Mouse (Mus musculus): ENCODE measurements around the gene Fam178b. TPM values are rescaled to one million over a fixed set of nuclear protein-coding genes. Genes with fewer than 3 reads are reported as not detected.

Fam178b gene
- polyA plus RNA-seq, 1 experiment from 2014 or later, result not detected

DNA sequence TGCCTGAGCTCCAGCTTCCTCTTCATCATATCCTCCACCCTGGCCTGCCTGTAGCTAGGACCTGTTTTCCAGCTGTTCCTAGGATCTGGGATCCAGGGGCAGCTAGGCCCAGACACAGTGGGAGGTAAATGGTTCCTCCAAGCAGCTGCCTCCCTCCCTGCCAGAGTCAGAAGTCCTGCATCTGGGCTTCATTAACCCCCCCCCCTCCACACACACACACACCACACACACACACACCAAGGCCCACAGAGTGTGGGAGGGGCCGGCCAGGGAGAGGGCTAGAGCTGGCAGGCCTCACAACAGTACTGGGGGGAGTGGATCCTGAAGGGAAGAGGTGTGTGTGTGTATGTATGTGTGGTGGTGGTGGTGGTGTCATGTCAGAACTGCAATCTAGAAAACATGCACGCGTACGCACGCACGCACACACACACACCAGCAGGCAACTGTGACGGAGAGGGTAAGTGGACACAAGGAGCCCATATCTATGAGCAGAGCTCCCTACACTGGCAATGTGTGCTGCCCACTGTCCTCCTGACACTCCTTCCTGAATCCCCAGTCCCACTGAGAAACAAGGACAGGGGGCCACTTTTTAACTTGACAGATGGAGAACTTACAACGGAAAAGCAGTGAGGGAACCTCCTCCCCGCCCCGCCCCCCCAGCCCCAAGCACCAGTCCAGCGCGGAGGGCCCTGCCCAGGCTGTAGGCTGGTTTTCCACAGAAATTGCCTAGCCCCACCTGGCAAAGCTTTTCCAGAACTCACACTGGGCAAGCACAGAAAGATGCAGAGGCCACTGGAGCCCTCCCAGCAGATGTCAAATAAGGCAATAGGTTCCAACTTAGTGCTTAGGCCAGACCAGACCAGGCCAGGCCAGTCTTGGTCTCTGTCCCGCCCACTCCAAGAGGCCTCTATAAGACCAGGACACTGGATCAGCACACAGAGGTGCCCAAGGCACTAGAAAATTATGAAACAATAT, 94.2 kb downstream of the Fam178b start:
- H3K27me3 ChIP-seq (ENCODE audit: control insufficient read depth, insufficient read depth, low read length), result no peaks in the 10 kb centered on the region
- peak; percentile 84 for ATAC-seq (replicated peaks; ENCODE audit: insufficient number of reproducible peaks, low FRiP score, low TSS enrichment, low read depth)
- DNase-seq (ENCODE audit: low spot score), result peak; percentile 83
- no peak overlapping the region for H3K4me3 ChIP-seq (ENCODE audit: low read depth, low read length)
- peak overlapping the region; percentile 34 for H3K9ac ChIP-seq (replicated peaks; ENCODE audit: low read length)
- H3K9me3 ChIP-seq (replicated peaks; ENCODE audit: control insufficient read depth, low read length), result no peaks in the 10 kb centered on the region
- WGBS, result 44% methylated on average over 13 of the region's 13 CpGs
- H3K36me3 ChIP-seq (replicated peaks; ENCODE audit: control insufficient read depth, insufficient read depth, low read depth, low read length), result no peaks in the 10 kb centered on the region
- H3K4me1 ChIP-seq (ENCODE audit: control insufficient read depth, insufficient read depth, low read length), result peaks cover 5% of the 10 kb centered on the region; the same call in 1 of the 2 replicates
- peak overlapping the region; percentile 30 for H3K27ac ChIP-seq (replicated peaks; ENCODE audit: low read depth, low read length)
- no peak overlapping the region for H3K4me2 ChIP-seq (ENCODE audit: low read depth, low read length)

DNA sequence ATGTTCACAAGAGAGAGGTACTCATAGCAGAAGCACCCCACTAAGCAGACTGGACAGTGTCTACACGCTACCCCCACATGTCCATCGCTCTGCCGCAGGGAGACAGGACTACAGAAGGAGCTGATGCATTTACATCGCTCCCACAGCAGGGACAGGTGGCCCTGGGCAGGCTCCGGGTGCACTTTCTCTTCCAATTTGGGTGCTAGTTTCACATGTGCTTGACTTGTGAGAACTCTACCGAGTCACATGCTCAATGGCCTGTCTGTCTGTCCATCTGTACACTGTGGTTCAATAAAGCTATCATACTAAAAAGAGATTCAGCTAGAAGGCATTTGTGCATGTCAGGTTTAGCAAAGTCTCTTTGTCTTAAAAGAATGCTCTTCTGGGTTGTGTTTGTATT, 95.1 kb downstream of the Fam178b start:
- no peak for DNase-seq (ENCODE audit: low spot score)
- peak overlapping the region; percentile 30; the same call in 1 of the 2 replicates for H3K27ac ChIP-seq (replicated peaks; ENCODE audit: low read depth, low read length)
- H3K4me1 ChIP-seq (ENCODE audit: control insufficient read depth, insufficient read depth, low read length), result peaks cover 5% of the 10 kb centered on the region; the same call in 1 of the 2 replicates
- no peak for ATAC-seq (replicated peaks; ENCODE audit: insufficient number of reproducible peaks, low FRiP score, low TSS enrichment, low read depth)
- no peaks in the 10 kb centered on the region for H3K9me3 ChIP-seq (replicated peaks; ENCODE audit: control insufficient read depth, low read length)
- no peak overlapping the region for H3K4me2 ChIP-seq (ENCODE audit: low read depth, low read length)
- no peak overlapping the region for H3K4me3 ChIP-seq (ENCODE audit: low read depth, low read length)
- no peak overlapping the region for H3K9ac ChIP-seq (replicated peaks; ENCODE audit: low read length)
- WGBS, result 90% methylated on average over 6 of the region's 6 CpGs
- no peaks in the 10 kb centered on the region for H3K36me3 ChIP-seq (replicated peaks; ENCODE audit: control insufficient read depth, insufficient read depth, low read depth, low read length)
- H3K27me3 ChIP-seq (ENCODE audit: control insufficient read depth, insufficient read depth, low read length), result no peaks in the 10 kb centered on the region

DNA sequence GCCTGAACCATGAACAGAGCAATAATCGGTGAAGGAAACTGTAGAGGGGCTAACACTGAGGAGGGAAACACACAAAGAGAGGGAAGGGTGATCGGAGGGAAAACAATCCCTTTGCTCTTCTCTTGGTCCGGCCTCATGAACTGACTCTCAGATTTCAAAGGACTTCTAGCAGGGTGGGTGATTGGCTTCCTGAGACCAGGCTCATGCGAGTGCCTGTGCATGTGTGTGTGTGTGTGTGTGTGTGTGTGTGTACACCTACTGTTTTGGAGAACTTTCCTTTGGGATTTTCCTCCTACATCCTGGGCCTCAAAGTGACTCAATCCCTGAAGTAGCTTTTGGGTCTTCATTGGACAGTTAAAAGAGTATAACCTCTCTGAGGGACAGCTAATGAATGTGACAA, 96.7 kb downstream of the Fam178b start:
- no peak for ATAC-seq (replicated peaks; ENCODE audit: insufficient number of reproducible peaks, low FRiP score, low TSS enrichment, low read depth)
- 21% methylated on average over 4 of the region's 4 CpGs for WGBS

DNA sequence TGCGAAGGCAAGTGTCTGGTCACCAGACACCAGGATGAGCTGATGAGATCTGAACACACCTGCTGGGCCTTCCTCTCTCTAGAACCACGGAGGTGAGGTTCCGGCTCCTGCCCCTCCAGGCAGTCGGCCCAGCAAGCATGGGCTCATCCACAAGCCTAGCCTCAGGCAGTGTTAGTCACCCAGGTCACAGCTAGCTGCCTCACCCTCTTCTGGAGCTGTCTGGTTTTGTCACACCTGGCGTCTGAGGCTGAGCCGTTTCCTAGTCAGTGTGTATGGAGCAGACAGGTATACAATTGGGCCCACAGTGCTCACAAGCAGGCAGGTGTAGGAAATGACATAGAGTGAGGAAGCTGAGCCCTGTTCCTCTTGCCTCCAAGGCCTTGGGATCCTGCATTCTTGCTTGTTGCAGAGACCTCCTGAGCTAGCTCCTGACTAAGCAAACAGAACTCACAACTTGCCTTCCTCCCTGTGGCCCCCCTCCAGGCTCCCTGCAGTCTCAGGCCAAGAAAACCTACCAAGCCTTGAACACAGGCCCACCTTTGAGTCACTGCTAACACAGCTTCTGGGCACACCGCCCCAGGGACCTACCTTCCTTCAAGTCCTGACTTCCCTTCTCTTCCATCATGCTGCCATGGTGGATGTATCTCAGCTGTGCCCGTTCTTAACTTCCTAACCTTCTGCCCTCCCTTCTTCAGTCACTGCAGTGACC, 99.4 kb downstream of the Fam178b start:
- H3K4me2 ChIP-seq (ENCODE audit: low read depth, low read length), result no peak overlapping the region
- no peak for ATAC-seq (replicated peaks; ENCODE audit: insufficient number of reproducible peaks, low FRiP score, low TSS enrichment, low read depth)
- no peak for DNase-seq (ENCODE audit: low spot score)
- no peak overlapping the region for H3K27ac ChIP-seq (replicated peaks; ENCODE audit: low read depth, low read length)
- no peaks in the 10 kb centered on the region for H3K36me3 ChIP-seq (replicated peaks; ENCODE audit: control insufficient read depth, insufficient read depth, low read depth, low read length)
- H3K9ac ChIP-seq (replicated peaks; ENCODE audit: low read length), result no peak overlapping the region
- no peak overlapping the region for H3K4me3 ChIP-seq (ENCODE audit: low read depth, low read length)
- no peaks in the 10 kb centered on the region for H3K27me3 ChIP-seq (ENCODE audit: control insufficient read depth, insufficient read depth, low read length)
- H3K4me1 ChIP-seq (ENCODE audit: control insufficient read depth, insufficient read depth, low read length), result peaks cover 14% of the 10 kb centered on the region
- WGBS, result 68% methylated on average over 8 of the region's 8 CpGs
- H3K9me3 ChIP-seq (replicated peaks; ENCODE audit: control insufficient read depth, low read length), result no peaks in the 10 kb centered on the region

More for the DNA sequence above, 96.7 kb downstream of the Fam178b start:
- H3K27ac ChIP-seq (replicated peaks; ENCODE audit: low read depth, low read length), result no peak overlapping the region
- peak; percentile 52 for DNase-seq (ENCODE audit: low spot score)
- H3K4me1 ChIP-seq (ENCODE audit: control insufficient read depth, insufficient read depth, low read length), result peaks cover 6% of the 10 kb centered on the region
- H3K4me3 ChIP-seq (ENCODE audit: low read depth, low read length), result no peak overlapping the region
- no peaks in the 10 kb centered on the region for H3K9me3 ChIP-seq (replicated peaks; ENCODE audit: control insufficient read depth, low read length)
- no peak overlapping the region for H3K4me2 ChIP-seq (ENCODE audit: low read depth, low read length)
- no peaks in the 10 kb centered on the region for H3K36me3 ChIP-seq (replicated peaks; ENCODE audit: control insufficient read depth, insufficient read depth, low read depth, low read length)
- H3K27me3 ChIP-seq (ENCODE audit: control insufficient read depth, insufficient read depth, low read length), result no peaks in the 10 kb centered on the region
- no peak overlapping the region for H3K9ac ChIP-seq (replicated peaks; ENCODE audit: low read length)

DNA sequence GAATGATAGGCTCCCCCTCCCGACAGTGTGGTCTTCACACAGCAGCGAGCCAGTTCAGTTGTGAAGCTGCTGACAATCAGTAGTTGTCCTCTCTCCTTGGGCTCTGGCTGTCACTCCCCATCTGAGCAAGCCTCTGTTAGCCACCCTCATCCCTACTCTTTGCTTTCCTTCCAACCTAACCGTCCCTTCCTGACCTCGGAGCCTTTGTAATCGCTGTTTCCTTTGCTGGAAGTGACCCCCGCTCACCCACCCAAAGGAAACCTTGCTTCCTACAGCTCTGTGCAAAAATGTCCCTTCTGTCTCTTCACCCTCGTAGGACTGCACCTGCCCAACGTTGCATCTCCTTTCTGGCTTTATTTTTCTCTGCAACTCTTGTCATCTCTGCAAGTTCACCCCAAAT, 100.8 kb downstream of the Fam178b start:
- ATAC-seq (replicated peaks; ENCODE audit: insufficient number of reproducible peaks, low FRiP score, low TSS enrichment, low read depth), result no peak
- WGBS, result 72% methylated on average over 8 of the region's 8 CpGs
- H3K27ac ChIP-seq (replicated peaks; ENCODE audit: low read depth, low read length), result no peak overlapping the region
- H3K4me2 ChIP-seq (ENCODE audit: low read depth, low read length), result no peak overlapping the region
- H3K4me3 ChIP-seq (ENCODE audit: low read depth, low read length), result no peak overlapping the region
- no peaks in the 10 kb centered on the region for H3K36me3 ChIP-seq (replicated peaks; ENCODE audit: control insufficient read depth, insufficient read depth, low read depth, low read length)
- no peaks in the 10 kb centered on the region for H3K9me3 ChIP-seq (replicated peaks; ENCODE audit: control insufficient read depth, low read length)
- peaks cover 14% of the 10 kb centered on the region for H3K4me1 ChIP-seq (ENCODE audit: control insufficient read depth, insufficient read depth, low read length)
- H3K27me3 ChIP-seq (ENCODE audit: control insufficient read depth, insufficient read depth, low read length), result no peaks in the 10 kb centered on the region
- no peak overlapping the region for H3K9ac ChIP-seq (replicated peaks; ENCODE audit: low read length)
- DNase-seq (ENCODE audit: low spot score), result no peak

DNA sequence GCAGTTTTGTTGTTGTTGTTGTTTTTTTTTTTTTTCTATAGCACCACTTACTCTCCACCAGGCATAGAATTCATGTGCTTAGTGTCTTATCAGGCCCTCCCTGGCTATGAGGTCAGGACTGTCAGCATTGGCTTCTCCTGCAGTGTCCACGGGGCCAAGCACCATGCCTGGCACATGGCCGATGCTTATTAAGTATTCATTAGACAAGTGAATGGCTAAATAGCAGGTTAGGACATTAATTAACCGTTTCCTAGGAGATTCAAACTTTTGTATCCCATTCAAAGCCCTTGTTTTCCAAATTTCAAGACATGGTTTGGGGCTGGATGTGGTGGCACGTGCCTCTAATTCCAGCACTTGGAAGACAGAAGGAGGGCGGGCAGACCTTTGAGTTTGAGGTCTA, 101.7 kb downstream of the Fam178b start:
- no peak overlapping the region for H3K4me3 ChIP-seq (ENCODE audit: low read depth, low read length)
- H3K27me3 ChIP-seq (ENCODE audit: control insufficient read depth, insufficient read depth, low read length), result no peaks in the 10 kb centered on the region
- DNase-seq (ENCODE audit: low spot score) (no peak), ATAC-seq (replicated peaks; ENCODE audit: insufficient number of reproducible peaks, low FRiP score, low TSS enrichment, low read depth) (no peak)
- H3K9me3 ChIP-seq (replicated peaks; ENCODE audit: control insufficient read depth, low read length), result no peaks in the 10 kb centered on the region
- H3K4me1 ChIP-seq (ENCODE audit: control insufficient read depth, insufficient read depth, low read length), result peaks cover 14% of the 10 kb centered on the region
- WGBS, result 70% methylated on average over 5 of the region's 5 CpGs
- H3K9ac ChIP-seq (replicated peaks; ENCODE audit: low read length), result peak overlapping the region; percentile 37
- no peak overlapping the region for H3K4me2 ChIP-seq (ENCODE audit: low read depth, low read length)
- H3K36me3 ChIP-seq (replicated peaks; ENCODE audit: control insufficient read depth, insufficient read depth, low read depth, low read length), result no peaks in the 10 kb centered on the region
- peak overlapping the region; percentile 81; the same call in 1 of the 2 replicates for H3K27ac ChIP-seq (replicated peaks; ENCODE audit: low read depth, low read length)

DNA sequence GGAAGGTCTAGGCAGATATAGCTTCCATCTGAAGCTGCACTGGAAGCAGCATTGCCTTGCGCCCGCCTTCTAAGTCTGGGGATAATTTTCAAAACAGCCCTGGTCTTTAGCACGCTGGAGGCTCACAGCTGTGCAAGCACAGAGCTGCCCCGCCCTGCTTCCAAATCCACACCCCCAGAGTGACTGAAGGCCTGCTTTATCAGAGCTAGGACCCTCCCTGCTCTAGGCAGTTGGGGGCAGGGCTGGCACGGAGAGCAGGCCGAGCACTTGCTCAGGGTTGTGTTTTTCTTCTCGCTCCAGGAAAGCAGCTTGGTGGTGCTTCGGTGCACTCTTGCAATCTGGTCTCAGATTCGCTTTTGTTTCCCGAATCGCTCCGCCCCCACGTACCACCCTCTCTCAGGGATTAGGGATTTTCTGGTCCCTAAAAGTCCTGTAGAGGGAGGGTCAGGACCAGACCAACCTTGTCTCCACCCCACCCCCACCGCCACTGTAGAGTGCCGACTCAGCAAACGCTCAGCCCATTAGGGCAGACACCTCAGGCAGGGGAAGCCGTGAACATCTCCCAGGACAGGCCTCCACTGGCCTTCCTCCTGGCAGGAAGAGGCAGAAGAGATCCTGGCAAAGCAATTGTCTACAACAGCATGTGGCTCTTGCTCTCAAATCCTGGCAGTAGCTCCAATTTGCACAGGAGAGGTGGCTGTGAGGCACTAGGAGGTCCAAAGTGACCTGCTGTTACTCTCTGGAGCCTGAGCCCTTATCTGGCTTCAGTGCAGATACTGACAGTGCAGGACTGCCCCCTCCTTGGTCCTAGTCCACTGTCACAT, 102.4 kb downstream of the Fam178b start:
- Histone ChIP-seq H3K4me1 (ENCODE audit: control insufficient read depth, insufficient read depth, low read length) (peaks cover 14% of the 10 kb centered on the region), H3K27me3 (ENCODE audit: control insufficient read depth, insufficient read depth, low read length) (no peaks in the 10 kb centered on the region), H3K36me3 (replicated peaks; ENCODE audit: control insufficient read depth, insufficient read depth, low read depth, low read length) (no peaks in the 10 kb centered on the region), H3K9ac (replicated peaks; ENCODE audit: low read length) (peak overlapping the region; percentile 37), H3K9me3 (replicated peaks; ENCODE audit: control insufficient read depth, low read length) (no peaks in the 10 kb centered on the region), H3K27ac (replicated peaks; ENCODE audit: low read depth, low read length) (peak overlapping the region; percentile 81), H3K4me3 (ENCODE audit: low read depth, low read length) (no peak overlapping the region; the same call in 1 of the 2 replicates), H3K4me2 (ENCODE audit: low read depth, low read length) (peak overlapping the region; percentile 38)
- ATAC-seq (replicated peaks; ENCODE audit: insufficient number of reproducible peaks, low FRiP score, low TSS enrichment, low read depth), result peak; percentile 93
- 1% methylated on average over 17 of the region's 17 CpGs for WGBS
- peak; percentile 87 for DNase-seq (ENCODE audit: low spot score)
